Mouse (Mus musculus): ENCODE measurements around the gene Dusp19.
A peak's percentile ranks its signal among the peaks of the same experiment; 100 is the strongest.

Gene Dusp19

GRCm38 (mm10) chr2:80638364-80639241 is 21.8 kb downstream of the Dusp19 start:
- peak; percentile 95 for DNase-seq (ENCODE audit: low read depth, low spot score)

DNA sequence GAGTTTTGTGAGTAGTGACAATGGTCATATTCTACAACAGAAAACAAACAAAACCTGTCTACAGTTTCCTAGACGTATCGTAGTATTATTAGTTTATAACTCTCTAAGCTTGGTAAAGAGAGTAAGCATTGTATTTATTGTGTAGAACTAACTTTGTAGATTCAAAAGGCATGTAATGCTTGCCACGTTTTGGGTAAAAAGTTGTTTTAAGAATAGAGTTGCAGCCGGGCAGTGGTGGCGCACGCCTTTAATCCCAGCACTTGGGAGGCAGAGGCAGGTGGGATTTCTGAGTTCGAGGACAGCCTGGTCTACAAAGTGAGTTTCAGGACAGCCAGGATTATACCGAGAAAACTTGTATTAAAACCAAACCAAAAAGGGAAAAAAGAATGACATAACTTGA is 22.6 kb downstream of the Dusp19 start:
- DNase-seq (ENCODE audit: low read depth, low spot score): no peak

- DNase-seq (ENCODE audit: low read depth, low spot score): no peak
Observed at GRCm38 (mm10) chr2:80639864-80640263, 23.0 kb downstream of the Dusp19 start.

- DNase-seq (ENCODE audit: low read depth, low spot score): no peak
Observed at GRCm38 (mm10) chr2:80661414-80661813, 44.6 kb downstream of the Dusp19 start.

- DNase-seq (ENCODE audit: low read depth, low spot score): no peak
Observed at GRCm38 (mm10) chr2:80662682-80663081, 45.8 kb downstream of the Dusp19 start.

DNA sequence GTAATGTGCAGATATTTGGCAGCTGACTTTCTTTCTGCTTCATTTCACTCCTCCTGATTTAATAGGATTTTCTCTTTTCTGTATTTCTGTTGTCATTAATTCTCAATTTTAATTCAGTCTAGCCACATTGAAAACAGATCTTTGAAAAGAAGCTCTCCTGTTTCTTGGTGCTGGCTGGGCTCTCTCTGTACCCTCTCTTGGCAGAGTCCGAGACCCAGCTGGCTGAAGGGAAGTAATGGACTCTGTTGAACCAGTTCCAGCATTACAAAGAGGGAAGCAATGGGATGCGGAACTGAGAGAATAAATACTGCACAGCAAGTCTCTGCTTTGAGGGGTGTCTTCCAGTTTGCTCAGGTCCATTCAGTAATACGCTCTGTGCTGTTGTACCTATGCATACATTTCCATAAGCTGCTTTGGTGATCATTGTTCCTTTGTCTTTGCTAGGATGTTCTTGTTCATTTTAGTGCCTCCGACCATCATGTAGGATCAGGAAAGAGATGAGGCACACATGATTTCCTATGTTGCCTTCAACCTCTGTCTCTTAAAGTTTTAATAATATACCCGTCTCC is 50.6 kb downstream of the Dusp19 start:
- DNase-seq (ENCODE audit: low read depth, low spot score): no peak

DNA sequence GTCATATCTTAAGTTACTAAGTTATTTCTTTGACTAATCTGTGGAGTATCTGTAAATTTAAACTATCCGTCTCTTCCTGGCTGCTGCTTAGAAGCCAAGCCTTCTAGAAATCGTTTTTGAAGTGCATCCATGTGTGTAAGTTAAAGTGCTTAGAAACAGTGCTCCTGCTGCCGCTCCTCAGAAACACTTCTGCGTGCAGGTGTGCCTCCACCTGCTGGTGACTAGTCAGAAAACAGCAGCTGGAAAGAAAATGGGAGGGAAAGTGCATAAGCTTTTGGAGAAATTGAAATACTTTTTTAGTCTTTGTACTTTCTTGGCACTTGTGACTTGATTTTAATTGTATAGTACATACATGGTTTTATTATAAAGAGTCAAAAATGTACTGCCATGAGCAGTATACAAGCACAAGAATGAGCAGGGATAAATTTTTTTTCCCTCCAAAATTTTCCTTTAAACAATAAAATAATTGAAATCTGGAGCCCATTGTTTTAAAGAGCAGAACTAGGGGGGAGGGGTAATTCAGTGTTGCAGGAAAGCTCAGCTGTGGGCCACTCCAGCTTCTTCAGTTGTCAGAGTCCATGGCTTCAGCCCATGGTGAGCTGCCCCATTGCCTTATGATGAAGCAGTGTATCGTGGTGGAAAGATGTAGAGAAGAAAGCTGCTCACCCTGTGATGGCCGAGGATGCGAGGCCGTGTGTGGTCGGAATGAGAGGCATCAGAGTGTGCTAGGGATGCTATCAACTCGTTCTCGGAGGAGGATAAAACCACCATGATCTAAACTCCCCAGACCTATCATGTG is 53.2 kb downstream of the Dusp19 start:
- DNase-seq (ENCODE audit: low read depth, low spot score): no peak

DNA sequence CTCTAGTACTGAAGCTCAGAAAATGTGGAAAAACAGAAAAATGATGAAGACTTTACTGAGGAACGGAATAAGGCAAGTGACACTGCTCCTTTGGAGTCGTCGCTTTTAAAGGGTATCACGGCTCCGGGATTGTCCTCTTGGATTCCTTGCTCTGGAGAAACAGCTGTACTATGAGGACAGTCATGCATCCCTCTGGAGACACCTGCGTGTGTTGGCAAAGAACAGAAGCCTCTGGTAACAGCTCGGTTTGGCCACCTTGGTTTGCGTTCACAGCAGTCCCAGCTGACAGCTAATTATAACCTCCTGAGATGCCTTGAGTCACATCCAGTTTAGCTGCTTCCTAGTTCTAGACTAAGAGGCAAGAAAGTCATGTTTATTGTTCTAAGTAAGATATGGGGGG is 62.0 kb downstream of the Dusp19 start:
- DNase-seq (ENCODE audit: low read depth, low spot score): no peak
